ENCODE assay signal across 9 mouse cellular contexts in the genomic region with DNA sequence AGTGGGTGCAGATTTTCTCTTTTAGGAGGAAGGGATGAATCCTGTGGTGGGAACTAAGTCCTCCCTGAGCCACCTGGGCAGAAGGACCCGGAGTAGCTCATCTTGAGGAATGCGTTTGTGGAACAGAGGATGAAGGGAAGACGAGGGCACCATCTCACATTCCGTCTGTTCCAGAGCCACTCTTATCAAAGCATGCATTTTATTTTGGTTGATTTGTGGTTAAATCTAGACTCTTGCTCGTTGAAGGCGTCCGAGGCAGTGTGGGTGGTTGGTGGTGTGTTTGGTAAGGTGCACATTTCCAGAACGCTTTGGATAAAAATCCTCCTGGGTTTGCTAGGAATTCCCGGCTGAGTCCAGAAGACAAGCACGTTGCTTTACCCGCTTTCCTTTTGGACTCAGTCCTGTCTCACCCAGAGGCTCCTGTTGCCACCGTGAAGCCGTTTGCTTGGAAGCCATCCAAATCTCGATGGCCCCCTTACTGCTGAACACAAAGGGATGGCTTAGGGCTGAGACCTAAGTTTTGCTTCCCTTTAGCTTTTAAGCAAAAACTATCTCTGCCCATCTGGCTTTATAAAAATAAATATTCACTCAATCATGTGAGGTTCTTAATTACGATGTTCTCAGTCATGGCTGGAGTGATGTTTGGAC. TPM values are rescaled to one million over a fixed set of nuclear protein-coding genes. Genes with fewer than 3 reads are reported as not detected.
DNase-seq lines count a peak whose midpoint lies in the region; ATAC-seq and TF ChIP-seq lines count a peak whose summit lies in the region.
"Had no signal": no experiment of that assay in that cellular context is flagged by ENCODE, and none has a peak within 500 bp of the region (broad histone marks: within the 10 kb centered on the region; RNA-seq: fewer than 3 reads in every experiment).

No protein-coding gene starts in this region.

- ATAC-seq in kidney, postnatal 0 days (replicated peaks; ENCODE audit: low FRiP score, low read depth), result no peak
- no peak for ATAC-seq in embryonic facial prominence, embryonic 13.5 days (ENCODE audit: insufficient number of reproducible peaks, insufficient read depth, low FRiP score, low TSS enrichment, low read depth)
- no peak for ATAC-seq in forebrain, embryonic 14.5 days
- ATAC-seq in midbrain, embryonic 11.5 days (ENCODE audit: low FRiP score), result no peak

- WGBS in kidney, postnatal 0 days, result 44% methylated on average over 15 of the region's 15 CpGs
- WGBS in embryonic facial prominence, embryonic 13.5 days, result 38% methylated on average over 15 of the region's 15 CpGs
- 39% methylated on average over 15 of the region's 15 CpGs for WGBS in forebrain, embryonic 14.5 days
- WGBS in midbrain, embryonic 11.5 days, result 85% methylated on average over 15 of the region's 15 CpGs

- peak overlapping the region; percentile 85 for H3K4me2 ChIP-seq in kidney, postnatal 0 days (ENCODE audit: low read length)
- peak overlapping the region; percentile 92 for H3K4me2 ChIP-seq in embryonic facial prominence, embryonic 13.5 days
- H3K4me2 ChIP-seq in forebrain, embryonic 14.5 days (ENCODE audit: low read length), result peak overlapping the region; percentile 62
- H3K4me2 ChIP-seq in midbrain, embryonic 11.5 days, result peak overlapping the region; percentile 90; the same call in 1 of the 2 replicates

- TF ChIP-seq CTCF in kidney, postnatal 0 days (IDR thresholded peaks at IDR 0.05; ENCODE audit: low read depth), result no peak

- no peak overlapping the region for H3K4me3 ChIP-seq in kidney, postnatal 0 days (replicated peaks; ENCODE audit: low read depth, low read length)
- peak overlapping the region; percentile 92 for H3K4me3 ChIP-seq in embryonic facial prominence, embryonic 13.5 days
- H3K4me3 ChIP-seq in forebrain, embryonic 14.5 days (ENCODE audit: low read depth, low read length), result peak overlapping the region; percentile 83
- no peak overlapping the region for H3K4me3 ChIP-seq in midbrain, embryonic 11.5 days (ENCODE audit: low read depth, low read length)
- H3K4me3 ChIP-seq: stomach, embryonic 15.5 days had no signal

- H3K4me1 ChIP-seq in kidney, postnatal 0 days (replicated peaks; ENCODE audit: insufficient read depth, low read length), result peaks cover 18% of the 10 kb centered on the region; the same call in 1 of the 2 replicates
- H3K4me1 ChIP-seq in embryonic facial prominence, embryonic 13.5 days, result peaks cover 44% of the 10 kb centered on the region
- peaks cover 33% of the 10 kb centered on the region for H3K4me1 ChIP-seq in forebrain, embryonic 14.5 days (ENCODE audit: control insufficient read depth, insufficient read depth, low read length)
- peaks cover 22% of the 10 kb centered on the region for H3K4me1 ChIP-seq in midbrain, embryonic 11.5 days (ENCODE audit: control insufficient read depth, insufficient read depth, low read length)

- no peak overlapping the region for H3K9ac ChIP-seq in kidney, postnatal 0 days (ENCODE audit: low read depth, low read length)
- peak overlapping the region; percentile 66 for H3K9ac ChIP-seq in embryonic facial prominence, embryonic 13.5 days
- H3K9ac ChIP-seq in forebrain, embryonic 14.5 days (ENCODE audit: low read length), result peak overlapping the region; percentile 43
- no peak overlapping the region for H3K9ac ChIP-seq in midbrain, embryonic 11.5 days (ENCODE audit: low read length)
- H3K9ac ChIP-seq: stomach, embryonic 15.5 days had no signal

- H3K36me3 ChIP-seq in kidney, postnatal 0 days (ENCODE audit: insufficient read depth, low read length), result 0 out of 2 replicates have a peak, but pooled peaks cover 6% of the 10 kb centered on the region
- H3K36me3 ChIP-seq in embryonic facial prominence, embryonic 13.5 days, result peaks cover 38% of the 10 kb centered on the region
- H3K36me3 ChIP-seq in forebrain, embryonic 14.5 days (ENCODE audit: control insufficient read depth, insufficient read depth, low read length), result peaks cover 22% of the 10 kb centered on the region
- peaks cover 16% of the 10 kb centered on the region for H3K36me3 ChIP-seq in midbrain, embryonic 11.5 days (ENCODE audit: control insufficient read depth, insufficient read depth, low read length)
- H3K36me3 ChIP-seq: stomach, embryonic 15.5 days had no signal

- no peaks in the 10 kb centered on the region for H3K27me3 ChIP-seq in kidney, postnatal 0 days (ENCODE audit: insufficient read depth, low read length)
- H3K27me3 ChIP-seq in embryonic facial prominence, embryonic 13.5 days, result no peaks in the 10 kb centered on the region
- H3K27me3 ChIP-seq in forebrain, embryonic 14.5 days (replicated peaks; ENCODE audit: control insufficient read depth, insufficient read depth, low read length), result no peaks in the 10 kb centered on the region
- H3K27me3 ChIP-seq in midbrain, embryonic 11.5 days (ENCODE audit: control insufficient read depth, insufficient read depth, low read length), result no peaks in the 10 kb centered on the region; the same call in 1 of the 2 replicates
- H3K27me3 ChIP-seq: stomach, embryonic 15.5 days had no signal

- no peak for DNase-seq in kidney, postnatal 0 days (ENCODE audit: low spot score)
- DNase-seq in kidney, postnatal 14 days, result no peak
- peak; percentile 55 for DNase-seq in forebrain, embryonic 14.5 days (ENCODE audit: low spot score)
- DNase-seq in midbrain, embryonic 11.5 days (ENCODE audit: low spot score, missing footprints), result no peak
- no peak for DNase-seq in ovary, postnatal 14 days (ENCODE audit: low spot score)
- DNase-seq in layer of hippocampus, adult 11-12 months (ENCODE audit: low spot score), result no peak
- DNase-seq: layer of hippocampus, postnatal 36 days had no signal

- no peak overlapping the region for H3K27ac ChIP-seq in kidney, postnatal 0 days
- H3K27ac ChIP-seq in embryonic facial prominence, embryonic 13.5 days, result peak overlapping the region; percentile 29; the same call in 1 of the 2 replicates
- H3K27ac ChIP-seq in forebrain, embryonic 14.5 days (ENCODE audit: low read depth, low read length), result no peak overlapping the region
- H3K27ac ChIP-seq in midbrain, embryonic 11.5 days (ENCODE audit: low read depth, low read length), result no peak overlapping the region
- H3K27ac ChIP-seq: stomach, embryonic 15.5 days had no signal

- no peaks in the 10 kb centered on the region for H3K9me3 ChIP-seq in kidney, postnatal 0 days (replicated peaks; ENCODE audit: low read length)
- no peaks in the 10 kb centered on the region for H3K9me3 ChIP-seq in embryonic facial prominence, embryonic 13.5 days
- H3K9me3 ChIP-seq in forebrain, embryonic 14.5 days (replicated peaks; ENCODE audit: control insufficient read depth, low read length), result no peaks in the 10 kb centered on the region
- no peaks in the 10 kb centered on the region for H3K9me3 ChIP-seq in midbrain, embryonic 11.5 days (ENCODE audit: control insufficient read depth, low read length)
- H3K9me3 ChIP-seq: stomach, embryonic 15.5 days had no signal

RNA-seq across cellular contexts. Expression of gene Hunk, which starts 3.4 kb away (rescaled TPM):
- 6.9 and 7.6 TPM in 2 replicates for polyA plus RNA-seq in kidney, postnatal 0 days (2015; fragmentation: Nextera tagmentation; extraction: Ambion mirVana)
- 18.7 and 19.0 TPM in 2 replicates for polyA plus RNA-seq in embryonic facial prominence, embryonic 13.5 days (2015; fragmentation: Nextera tagmentation; extraction: Ambion mirVana)
- 10.6 and 10.7 TPM in 2 replicates for polyA plus RNA-seq in forebrain, embryonic 14.5 days (2014; fragmentation: Nextera tagmentation; extraction: Ambion mirVana)
- polyA plus RNA-seq in midbrain, embryonic 11.5 days (2014; fragmentation: Nextera tagmentation; extraction: Ambion mirVana), result 9.7 TPM in 2 replicates

Comparison
In these comparisons a context has a peak if more than half of its experiments do, and no peak if none do; other contexts are left out.
1. H3K4me3 ChIP-seq: peak in embryonic facial prominence, embryonic 13.5 days (single experiment) and forebrain, embryonic 14.5 days (single experiment); none in kidney, postnatal 0 days (single experiment) and midbrain, embryonic 11.5 days (single experiment).
2. H3K9ac ChIP-seq: peak in embryonic facial prominence, embryonic 13.5 days (single experiment) and forebrain, embryonic 14.5 days (single experiment); none in kidney, postnatal 0 days (single experiment) and midbrain, embryonic 11.5 days (single experiment).
3. Peak in every context shown above with its lines, with median percentiles within 50 percentile points of each other: H3K4me2 ChIP-seq.